Mouse (Mus musculus): ENCODE measurements around the gene Ppp1r9b. TPM values are rescaled to one million over a fixed set of nuclear protein-coding genes. Genes with fewer than 3 reads are reported as not detected.
A peak's percentile ranks its signal among the peaks of the same experiment; 100 is the strongest.
"Not testable (repeated sequence)": the region's sequence is repeated elsewhere in the genome, so short reads cannot be mapped to it uniquely, and the experiment has no call there.

The Ppp1r9b gene
- total RNA-seq, 2 experiments from 2014 or later: 18.3 to 25.7 TPM

DNA sequence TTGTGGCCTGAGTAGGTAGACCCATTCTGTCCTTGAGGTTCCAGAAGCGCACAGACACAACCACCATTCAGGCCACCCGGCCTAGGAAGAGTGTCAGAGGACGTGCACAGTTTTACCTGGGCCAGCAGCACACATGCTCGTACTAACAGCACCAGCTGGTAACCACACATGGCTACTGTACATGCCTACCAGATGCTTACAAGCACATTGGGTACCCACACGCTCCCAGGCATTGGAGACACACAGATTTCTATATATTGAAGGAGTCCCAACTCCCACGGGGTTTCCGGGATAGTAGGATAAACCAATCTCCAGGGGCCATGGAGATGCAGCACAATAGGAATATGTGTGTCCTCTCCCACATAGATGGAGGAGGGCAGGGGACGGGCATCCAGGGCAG, 11.9 kb downstream of the Ppp1r9b start:
- H3K27ac ChIP-seq: no peak overlapping the region
- intact Hi-C loops (cut with DNase I): no loop called here
- no peak for TF ChIP-seq CTCF (IDR thresholded peaks at IDR 0.05)
- peak; percentile 14 for DNase-seq
- no peak overlapping the region for H3K4me3 ChIP-seq

GRCm38 (mm10) chr11:95004136-95004936, 13.5 kb downstream of the Ppp1r9b start:
- intact Hi-C loops (cut with DNase I): no loop called here

GRCm38 (mm10) chr11:95004937-95005198, 14.0 kb downstream of the Ppp1r9b start:
- TF ChIP-seq CTCF (IDR thresholded peaks at IDR 0.05): no peak
- Histone ChIP-seq H3K27ac (peak overlapping the region; percentile 31), H3K4me3 (no peak overlapping the region)
- intact Hi-C loops (cut with DNase I): no loop called here
- DNase-seq: no peak

More at GRCm38 (mm10) chr11:95004136-95004936, 13.5 kb downstream of the Ppp1r9b start:
- Histone ChIP-seq H3K4me3 (no peak overlapping the region), H3K27ac (peak overlapping the region; percentile 31)
- TF ChIP-seq CTCF (IDR thresholded peaks at IDR 0.05): no peak
- peak; percentile 35 for DNase-seq

- intact Hi-C loops (cut with DNase I): no loop called here
- peak overlapping the region; percentile 77 for H3K4me3 ChIP-seq
- DNase-seq: peak; percentile 30
- TF ChIP-seq CTCF (IDR thresholded peaks at IDR 0.05): no peak
- peak overlapping the region; percentile 82 for H3K27ac ChIP-seq
Measured at GRCm38 (mm10) chr11:95006038-95006437, 15.2 kb downstream of the Ppp1r9b start.

GRCm38 (mm10) chr11:95006525-95007219, 15.8 kb downstream of the Ppp1r9b start:
- DNase-seq: peak; percentile 91
- intact Hi-C loops (cut with DNase I): no loop called here
- peak; percentile 14 for TF ChIP-seq CTCF (IDR thresholded peaks at IDR 0.05)
- H3K4me3 ChIP-seq: peak overlapping the region; percentile 77
- peak overlapping the region; percentile 82 for H3K27ac ChIP-seq

DNA sequence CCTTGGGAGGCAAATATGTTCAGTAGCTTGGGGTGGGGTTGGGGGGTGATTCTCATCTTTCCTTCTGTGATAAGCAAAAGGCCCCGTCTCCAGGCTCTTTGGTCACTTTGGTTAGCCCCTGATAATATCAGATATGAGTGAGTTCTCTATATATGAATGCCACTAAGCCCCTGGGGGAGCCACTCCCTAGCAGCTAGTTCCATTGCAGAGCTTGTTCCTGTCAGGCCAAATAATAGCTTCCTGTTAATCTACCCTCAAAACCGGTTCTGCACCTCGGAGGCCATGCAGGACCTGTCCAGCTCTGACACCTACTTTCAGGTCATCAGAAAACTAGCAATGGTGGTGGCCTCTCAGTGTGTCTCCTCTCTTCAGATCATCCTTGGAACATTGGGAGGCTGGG, 16.6 kb downstream of the Ppp1r9b start:
- intact Hi-C loops (cut with DNase I): no loop called here
- H3K27ac ChIP-seq: no peak overlapping the region
- DNase-seq: no peak
- H3K4me3 ChIP-seq: no peak overlapping the region
- TF ChIP-seq CTCF (IDR thresholded peaks at IDR 0.05): no peak

DNA sequence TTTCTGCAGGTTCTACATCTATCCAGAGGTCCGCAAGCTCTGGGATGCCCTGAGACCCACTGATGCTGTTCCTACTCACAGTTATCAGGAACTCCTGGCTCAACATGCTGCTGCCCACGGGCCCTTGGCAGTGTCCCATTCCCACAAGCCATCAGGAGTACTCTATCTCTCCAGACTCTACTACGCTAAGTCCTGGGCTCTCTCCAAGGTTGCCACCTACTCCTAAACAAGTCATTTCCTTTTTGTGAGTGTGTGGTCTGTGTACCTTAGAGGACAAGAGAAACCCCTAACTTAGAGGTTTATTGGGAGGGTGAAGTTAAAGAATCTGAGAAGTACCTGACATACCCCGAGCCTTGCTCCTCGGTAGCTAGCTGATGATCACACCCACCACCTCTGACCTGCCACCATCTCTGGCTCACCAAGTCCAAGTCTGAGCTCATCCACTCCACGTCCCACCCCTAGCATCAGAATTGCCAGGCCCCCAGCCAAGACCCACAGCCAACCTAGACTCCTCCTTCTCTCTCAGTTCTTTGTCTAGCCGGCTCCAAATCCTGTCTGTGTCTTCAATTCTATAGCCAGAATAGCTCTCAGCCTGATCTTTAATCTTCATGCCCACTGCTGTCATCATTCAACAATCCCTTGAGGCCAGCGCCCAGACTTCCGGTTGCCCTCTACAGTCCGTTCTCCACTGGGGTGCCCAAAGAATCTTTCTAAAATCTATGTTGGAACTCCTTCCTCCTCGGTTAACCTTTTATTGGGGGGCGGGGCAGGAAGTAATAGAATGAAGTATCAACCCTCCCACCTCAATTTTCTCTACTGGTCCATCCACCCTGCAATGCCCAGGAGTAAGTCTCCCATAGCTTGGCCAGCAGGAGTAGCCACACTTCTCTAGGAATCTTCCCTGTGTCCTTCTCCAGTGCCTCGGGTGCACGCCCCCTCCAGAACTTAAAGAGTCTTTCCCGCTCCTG, 18.1 kb downstream of the Ppp1r9b start:
- no peak for DNase-seq
- no peak for TF ChIP-seq CTCF (IDR thresholded peaks at IDR 0.05)
- intact Hi-C loops (cut with DNase I): no loop called here
- peak overlapping the region; percentile 80 for H3K4me3 ChIP-seq
- H3K27ac ChIP-seq: peak overlapping the region; percentile 67

DNA sequence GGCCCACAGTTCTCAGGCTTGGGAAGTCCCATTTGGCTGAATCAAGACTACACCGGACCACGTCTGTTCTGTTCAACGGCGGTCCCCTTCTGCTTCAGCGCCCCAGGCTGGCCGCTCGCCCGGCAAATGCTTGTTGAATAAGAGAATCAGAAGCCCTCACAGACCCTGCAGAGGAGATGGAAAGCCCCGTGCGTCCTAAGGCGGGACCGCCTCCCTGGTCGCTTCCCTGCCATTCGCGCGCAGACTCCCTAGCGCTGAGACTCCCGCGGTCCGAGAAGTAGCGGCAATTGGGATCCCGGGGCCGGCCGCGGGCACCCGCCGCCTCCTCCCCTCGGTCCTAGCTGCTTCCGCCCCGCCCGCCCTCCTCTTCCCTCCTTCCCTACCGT, 18.8 kb downstream of the Ppp1r9b start, which contains the start of gene Samd14:
Gene Samd14, plus strand, starts transcription at position 251 of the 386 bp plus-strand sequence.
- peak; percentile 73 for DNase-seq
- Histone ChIP-seq H3K27ac (peak within 1 kb of the TSS; percentile 67), H3K4me3 (peak within 1 kb of the TSS; percentile 80)
- no peak for TF ChIP-seq CTCF (IDR thresholded peaks at IDR 0.05)
- intact Hi-C loops (cut with DNase I): no loop called here

- Histone ChIP-seq H3K4me3 (peak overlapping the region; percentile 80), H3K27ac (peak overlapping the region; percentile 67; the same call in 1 of the 2 replicates)
- intact Hi-C loops (cut with DNase I): no loop called here
- DNase-seq: no peak
- TF ChIP-seq CTCF (IDR thresholded peaks at IDR 0.05): no peak
Measured at GRCm38 (mm10) chr11:95010141-95010739, 19.4 kb downstream of the Ppp1r9b start.

GRCm38 (mm10) chr11:95010841-95011403, 20.1 kb downstream of the Ppp1r9b start:
- H3K4me3 ChIP-seq; intact Hi-C loops (cut with DNase I); H3K27ac ChIP-seq; DNase-seq: not testable (repeated sequence)

GRCm38 (mm10) chr11:95011416-95011815, 20.6 kb downstream of the Ppp1r9b start:
- Histone ChIP-seq H3K4me3 (no peak overlapping the region), H3K27ac (no peak overlapping the region)
- TF ChIP-seq CTCF (IDR thresholded peaks at IDR 0.05): no peak
- DNase-seq: no peak
- intact Hi-C loops (cut with DNase I): no loop called here

- no peak for TF ChIP-seq CTCF (IDR thresholded peaks at IDR 0.05)
- Histone ChIP-seq H3K27ac (no peak overlapping the region), H3K4me3 (no peak overlapping the region)
- DNase-seq: no peak
- intact Hi-C loops (cut with DNase I): no loop called here
Measured at GRCm38 (mm10) chr11:95012075-95012474, 21.2 kb downstream of the Ppp1r9b start.

Data from gastrocnemius, adult 2 months (tissue).